Mouse (Mus musculus) ES-E14 (cell line): Measurements from ENCODE around the gene Cnksr3. TPM values are rescaled to one million over a fixed set of nuclear protein-coding genes. Genes with fewer than 3 reads are reported as not detected.

Experiments
- DNase-seq: peaks from one replicate; pipeline ENCODE4 v3.0.0-alpha.2; 2013; ENCODE audit warnings: low read depth, low spot score
- H3K27ac ChIP-seq: 2 replicates; pipeline ENCODE4 v1.5.1; 2012; ENCODE audit warnings: low read depth, mild to moderate bottlenecking, low read length, moderate library complexity, mixed read lengths; ENCODE audit not compliant: poor library complexity, insufficient read depth, severe bottlenecking
- H3K36me3 ChIP-seq: 2 replicates; pipeline ENCODE4 v1.6.1; 2012; ENCODE audit warnings: mild to moderate bottlenecking, low read length, moderate library complexity, mixed read lengths; ENCODE audit not compliant: control insufficient read depth, poor library complexity, insufficient read depth, severe bottlenecking
- H3K4me1 ChIP-seq, 2 experiments: fragments of 150-350 bp in 1 of 2; sonication (generic) in 1 of 2; 2 replicates each; pipeline ENCODE4 v1.6.1; 2012; ENCODE audit warnings: low read length in 2 of 2, mild to moderate bottlenecking in 1 of 2, mixed read lengths in 1 of 2; ENCODE audit not compliant: control insufficient read depth in 2 of 2, insufficient read depth in 2 of 2, poor library complexity in 1 of 2
- H3K4me3 ChIP-seq, 2 experiments: fragments of 150-350 bp in 1 of 2; sonication (generic) in 1 of 2; 2 replicates each; pipeline ENCODE4 v1.5.1; 2012; ENCODE audit warnings: low read length in 2 of 2, low read depth in 1 of 2, mild to moderate bottlenecking in 1 of 2, mixed read lengths in 1 of 2; ENCODE audit not compliant: insufficient read depth in 1 of 2, poor library complexity in 1 of 2, severe bottlenecking in 1 of 2
- H3K9ac ChIP-seq: 2 replicates; pipeline ENCODE4 v1.6.1; 2012; ENCODE audit warnings: low read depth, mild to moderate bottlenecking, low read length, mixed read lengths; ENCODE audit not compliant: poor library complexity, insufficient read depth, severe bottlenecking
- H3K9me3 ChIP-seq: fragments of 150-350 bp; sonication (generic); 2 replicates; pipeline ENCODE4 v1.6.1; 2012; ENCODE audit warnings: low read depth, mild to moderate bottlenecking, low read length; ENCODE audit not compliant: control insufficient read depth, insufficient read depth
- CHD2 ChIP-seq: IDR thresholded peaks from 2 replicates; pipeline ENCODE4 v1.6.1; 2014; ENCODE audit warnings: mild to moderate bottlenecking, low read depth, low read length, inconsistent platforms
- HCFC1 ChIP-seq: IDR thresholded peaks from 2 replicates; pipeline ENCODE4 v1.6.1; 2012; ENCODE audit warnings: low read length, inconsistent platforms, borderline replicate concordance; ENCODE audit not compliant: insufficient read depth
- MAFK ChIP-seq: IDR thresholded peaks from 2 replicates; pipeline ENCODE4 v1.6.1; 2014; ENCODE audit warnings: mild to moderate bottlenecking, low read depth, low read length, inconsistent platforms; ENCODE audit not compliant: insufficient read depth
- ZC3H11A ChIP-seq: IDR thresholded peaks from 2 replicates; pipeline ENCODE4 v1.6.1; 2012; ENCODE audit warnings: low read depth, mild to moderate bottlenecking, inconsistent platforms, low read length, borderline replicate concordance
- ZNF384 ChIP-seq: IDR thresholded peaks from 2 replicates; pipeline ENCODE4 v1.6.1; 2012; ENCODE audit warnings: low read depth, low read length, inconsistent platforms
- in situ Hi-C, 2 experiments: fragments of 600-800 bp; cut with MboI; formaldehyde crosslinking; loops; one replicate each; pipeline ENCODE4 v1.15.1; 2025; ENCODE audit warnings: low sequenced_read_pairs in 2 of 2, inconsistent platforms in 1 of 2; ENCODE audit not compliant: unreplicated experiment in 2 of 2
- total RNA-seq: library from RNA; depleted of rRNA; stranded (reverse); fragments of 300-350 nt; gene quantifications from 2 replicates; pipeline ENCODE4 v1.2.3, GENCODE M21; 2012

Gene Cnksr3
- total RNA-seq, 1 experiment = 5.4 TPM

- Histone ChIP-seq H3K36me3 (no peaks in the 10 kb centered on the region), H3K4me3 (no peak overlapping the region), H3K9ac (no peak overlapping the region), H3K9me3 (no peaks in the 10 kb centered on the region), H3K4me1 (peaks cover 0 to 13% of the 10 kb centered on the region in 2 experiments; a peak in 1 of 4 replicates), H3K27ac (no peak overlapping the region)
- DNase-seq = no peak
- no peak for TF ChIP-seq MAFK
- TF ChIP-seq ZNF384 = no peak
- TF ChIP-seq CHD2 = no peak
- in situ Hi-C loops = no loop called here
These were observed 11.4 kb downstream of the Cnksr3 start for GRCm38 (mm10) chr10:7200665-7201064.

- Histone ChIP-seq H3K4me3 (no peak overlapping the region), H3K9me3 (no peaks in the 10 kb centered on the region), H3K36me3 (no peaks in the 10 kb centered on the region), H3K9ac (no peak overlapping the region), H3K4me1 (peaks cover 0 to 11% of the 10 kb centered on the region in 2 experiments; a peak in 1 of 4 replicates), H3K27ac (no peak overlapping the region)
- TF ChIP-seq HCFC1 (no peak), CHD2 (no peak)
- in situ Hi-C loops = no loop called here
- DNase-seq = no peak
These were observed 13.8 kb downstream of the Cnksr3 start for GRCm38 (mm10) chr10:7198201-7198600.

DNA sequence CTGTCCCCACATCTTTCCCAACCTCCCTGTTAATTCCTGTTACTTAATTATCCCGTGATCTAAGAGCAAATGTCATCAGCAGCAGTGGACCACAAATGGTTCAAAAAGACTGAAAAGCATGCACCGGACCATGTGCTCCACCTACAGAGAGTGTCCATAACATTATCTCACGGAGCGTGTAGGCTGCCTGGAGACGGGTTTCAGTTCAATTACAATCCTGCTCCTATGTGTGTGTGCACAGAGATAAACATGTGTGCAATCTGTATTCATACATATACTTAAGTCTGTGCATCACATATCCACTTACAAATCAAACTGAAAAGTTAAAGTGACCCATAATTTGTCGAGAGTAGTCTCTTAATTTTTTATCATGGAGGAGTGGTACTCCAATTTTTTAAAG lies 14.3 kb downstream of the Cnksr3 start:
- no peak for DNase-seq
- Histone ChIP-seq H3K36me3 (no peaks in the 10 kb centered on the region), H3K4me3 (no peak overlapping the region), H3K4me1 (peaks cover 0 to 11% of the 10 kb centered on the region in 2 experiments; a peak in 1 of 4 replicates), H3K27ac (no peak overlapping the region), H3K9me3 (no peaks in the 10 kb centered on the region), H3K9ac (no peak overlapping the region)
- no peak for TF ChIP-seq ZNF384
- no peak for TF ChIP-seq ZC3H11A
- TF ChIP-seq MAFK = no peak
- no peak for TF ChIP-seq CHD2
- no peak for TF ChIP-seq HCFC1
- in situ Hi-C loops = no loop called here

GRCm38 (mm10) chr10:7196668-7197400 lies 15.2 kb downstream of the Cnksr3 start:
- no peaks in the 10 kb centered on the region for H3K36me3 ChIP-seq
- DNase-seq = no peak
- peaks cover 0 to 11% of the 10 kb centered on the region in 2 experiments; a peak in 1 of 4 replicates for H3K4me1 ChIP-seq
- TF ChIP-seq ZC3H11A (no peak), MAFK (no peak), HCFC1 (no peak)
- H3K27ac ChIP-seq = no peak overlapping the region
- no peaks in the 10 kb centered on the region for H3K9me3 ChIP-seq
- no peak overlapping the region for H3K4me3 ChIP-seq
- H3K9ac ChIP-seq = no peak overlapping the region
- in situ Hi-C loops = no loop called here

- no peak for TF ChIP-seq ZC3H11A
- TF ChIP-seq ZNF384 = no peak
- TF ChIP-seq HCFC1 = no peak
- TF ChIP-seq MAFK = no peak
- TF ChIP-seq CHD2 = no peak
- no peaks in the 10 kb centered on the region for H3K36me3 ChIP-seq
- H3K9ac ChIP-seq = no peak overlapping the region
- in situ Hi-C loops = no loop called here
- no peak overlapping the region for H3K4me3 ChIP-seq
- no peak overlapping the region for H3K27ac ChIP-seq
- peaks cover 0 to 11% of the 10 kb centered on the region in 2 experiments; a peak in 1 of 4 replicates for H3K4me1 ChIP-seq
- no peaks in the 10 kb centered on the region for H3K9me3 ChIP-seq
- DNase-seq = no peak
These were observed 16.1 kb downstream of the Cnksr3 start for GRCm38 (mm10) chr10:7195927-7196326.
